Mouse (Mus musculus): ENCODE measurements around the gene Macrod2. TPM values are rescaled to one million over a fixed set of nuclear protein-coding genes. Genes with fewer than 3 reads are reported as not detected.
"Not testable (repeated sequence)": the region's sequence is repeated elsewhere in the genome, so short reads cannot be mapped to it uniquely, and the experiment has no call there.

The Macrod2 gene
- polyA plus RNA-seq, 1 experiment from 2014 or later: 32.9 TPM

DNA sequence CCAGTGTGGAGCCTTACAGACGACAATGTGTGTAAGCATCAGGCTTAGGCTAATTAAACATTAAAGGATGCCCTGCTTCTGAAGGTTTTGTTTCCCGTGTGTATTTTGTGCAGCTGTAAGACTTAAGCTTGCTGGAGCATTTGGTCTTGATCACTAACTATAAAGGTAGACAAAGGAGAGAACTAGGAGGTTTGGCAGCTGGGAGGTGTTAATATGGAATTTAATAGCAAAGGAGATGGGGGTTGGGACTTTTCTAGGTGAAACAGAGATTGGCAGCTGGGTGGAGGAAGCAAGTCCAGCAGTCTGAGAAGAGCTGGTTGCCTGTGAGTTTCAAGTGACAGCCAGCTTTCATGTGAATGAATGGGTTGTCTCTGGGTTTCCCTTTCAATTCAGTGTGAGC is 310.2 kb downstream of the Macrod2 start:
- ATAC-seq: no peak
- 32% methylated on average over 2 of the region's 2 CpGs for WGBS
- Histone ChIP-seq H3K4me2 (ENCODE audit: low read depth, low read length) (no peak overlapping the region), H3K27me3 (replicated peaks; ENCODE audit: control insufficient read depth, insufficient read depth, low read length) (no peaks in the 10 kb centered on the region), H3K27ac (ENCODE audit: low read length) (no peak overlapping the region), H3K9me3 (ENCODE audit: control insufficient read depth, low read length) (no peaks in the 10 kb centered on the region), H3K4me3 (ENCODE audit: low read length) (no peak overlapping the region), H3K36me3 (ENCODE audit: control insufficient read depth, insufficient read depth, low read length) (no peaks in the 10 kb centered on the region), H3K9ac (ENCODE audit: low read depth, low read length) (no peak overlapping the region), H3K4me1 (ENCODE audit: control insufficient read depth, insufficient read depth, low read length) (no peaks in the 10 kb centered on the region)

DNA sequence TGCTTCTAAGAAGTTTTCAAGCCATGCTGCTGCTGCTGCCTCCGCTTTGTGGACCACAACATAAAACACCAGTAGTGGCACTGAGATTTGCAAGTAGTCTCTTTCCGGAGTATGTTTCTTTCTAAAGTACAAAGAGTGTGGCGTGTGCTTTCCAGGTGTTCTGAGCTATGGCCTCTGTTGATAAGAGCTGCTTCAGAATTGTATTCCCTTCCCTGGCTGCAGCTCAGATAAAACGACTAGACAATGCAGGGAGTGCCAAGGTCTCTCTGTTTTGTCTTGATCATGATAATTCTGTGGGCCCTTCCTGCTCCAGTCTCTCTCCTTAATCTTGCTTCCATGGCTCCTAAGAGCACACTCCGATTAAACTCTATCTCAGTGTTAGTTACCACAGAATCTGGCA is 312.4 kb downstream of the Macrod2 start:
- 59% methylated on average over 5 of the region's 5 CpGs for WGBS
- Histone ChIP-seq H3K27ac (ENCODE audit: low read length) (no peak overlapping the region), H3K4me1 (ENCODE audit: control insufficient read depth, insufficient read depth, low read length) (no peaks in the 10 kb centered on the region), H3K4me3 (ENCODE audit: low read length) (no peak overlapping the region), H3K36me3 (ENCODE audit: control insufficient read depth, insufficient read depth, low read length) (no peaks in the 10 kb centered on the region), H3K27me3 (replicated peaks; ENCODE audit: control insufficient read depth, insufficient read depth, low read length) (no peaks in the 10 kb centered on the region), H3K9me3 (ENCODE audit: control insufficient read depth, low read length) (no peaks in the 10 kb centered on the region), H3K4me2 (ENCODE audit: low read depth, low read length) (no peak overlapping the region), H3K9ac (ENCODE audit: low read depth, low read length) (no peak overlapping the region)
- ATAC-seq: peak; percentile 91

DNA sequence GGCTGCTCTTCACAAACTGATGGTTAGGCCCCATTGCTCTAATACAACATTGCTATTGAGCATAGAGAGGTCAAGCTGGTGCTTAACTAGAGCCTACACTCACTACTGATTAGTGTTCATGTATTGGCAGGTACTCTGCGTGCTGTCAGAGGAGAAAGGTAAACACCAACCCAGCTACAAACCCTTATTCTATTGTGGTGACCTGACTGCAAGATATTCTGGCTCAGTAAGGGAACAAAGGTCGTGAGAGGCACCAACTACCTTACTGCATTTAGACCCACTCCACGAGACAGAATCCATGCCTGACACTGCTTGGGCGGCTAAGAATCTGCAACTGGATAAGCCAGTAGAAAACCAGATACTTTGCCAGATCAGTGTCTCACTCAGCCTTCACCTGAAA is 320.7 kb downstream of the Macrod2 start:
- Histone ChIP-seq H3K9ac (ENCODE audit: low read depth, low read length) (no peak overlapping the region), H3K4me3 (ENCODE audit: low read length) (no peak overlapping the region), H3K9me3 (ENCODE audit: control insufficient read depth, low read length) (no peaks in the 10 kb centered on the region), H3K27ac (ENCODE audit: low read length) (no peak overlapping the region), H3K4me2 (ENCODE audit: low read depth, low read length) (no peak overlapping the region), H3K36me3 (ENCODE audit: control insufficient read depth, insufficient read depth, low read length) (no peaks in the 10 kb centered on the region), H3K27me3 (replicated peaks; ENCODE audit: control insufficient read depth, insufficient read depth, low read length) (no peaks in the 10 kb centered on the region), H3K4me1 (ENCODE audit: control insufficient read depth, insufficient read depth, low read length) (no peaks in the 10 kb centered on the region)
- WGBS: 66% methylated on average over 4 of the region's 4 CpGs
- ATAC-seq: peak; percentile 94

DNA sequence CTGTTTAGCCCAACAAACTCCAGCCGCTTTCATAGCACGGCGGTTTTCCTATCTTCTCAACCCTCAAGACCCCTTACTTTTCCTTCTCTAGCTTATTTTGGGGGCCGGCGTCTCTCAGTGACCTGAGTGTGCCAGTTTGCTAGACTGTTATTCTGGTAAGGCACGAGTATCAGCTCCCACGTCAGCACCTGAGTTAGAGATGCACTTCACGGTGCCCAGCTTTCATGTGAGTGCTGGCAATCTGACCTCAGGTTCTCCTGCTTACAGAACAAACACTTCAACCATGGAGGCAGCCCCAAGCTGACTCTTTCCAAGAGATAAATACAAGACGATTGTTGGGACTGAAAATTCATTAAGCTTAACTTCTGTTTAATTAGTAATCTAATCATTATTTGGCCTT is 322.3 kb downstream of the Macrod2 start:
- no peak overlapping the region for H3K4me2 ChIP-seq (ENCODE audit: low read depth, low read length)
- H3K9me3 ChIP-seq (ENCODE audit: control insufficient read depth, low read length): no peaks in the 10 kb centered on the region
- H3K9ac ChIP-seq (ENCODE audit: low read depth, low read length): no peak overlapping the region
- no peak overlapping the region for H3K27ac ChIP-seq (ENCODE audit: low read length)
- 75% methylated on average over 9 of the region's 9 CpGs for WGBS
- no peaks in the 10 kb centered on the region for H3K36me3 ChIP-seq (ENCODE audit: control insufficient read depth, insufficient read depth, low read length)
- no peaks in the 10 kb centered on the region for H3K27me3 ChIP-seq (replicated peaks; ENCODE audit: control insufficient read depth, insufficient read depth, low read length)
- ATAC-seq: no peak
- H3K4me3 ChIP-seq (ENCODE audit: low read length): no peak overlapping the region
- no peaks in the 10 kb centered on the region for H3K4me1 ChIP-seq (ENCODE audit: control insufficient read depth, insufficient read depth, low read length)

GRCm38 (mm10) chr2:140732616-140733183 is 337.6 kb downstream of the Macrod2 start:
- H3K27ac ChIP-seq (ENCODE audit: low read length): no peak overlapping the region
- no peaks in the 10 kb centered on the region for H3K9me3 ChIP-seq (ENCODE audit: control insufficient read depth, low read length)
- H3K36me3 ChIP-seq (ENCODE audit: control insufficient read depth, insufficient read depth, low read length): no peaks in the 10 kb centered on the region
- no peak overlapping the region for H3K4me3 ChIP-seq (ENCODE audit: low read length)
- no peak overlapping the region for H3K4me2 ChIP-seq (ENCODE audit: low read depth, low read length)
- no peaks in the 10 kb centered on the region for H3K4me1 ChIP-seq (ENCODE audit: control insufficient read depth, insufficient read depth, low read length)
- no peaks in the 10 kb centered on the region for H3K27me3 ChIP-seq (replicated peaks; ENCODE audit: control insufficient read depth, insufficient read depth, low read length)
- no peak overlapping the region for H3K9ac ChIP-seq (ENCODE audit: low read depth, low read length)
- ATAC-seq: peak; percentile 67
- WGBS: 37% methylated on average over 6 of the region's 6 CpGs

GRCm38 (mm10) chr2:140740511-140740910 is 345.4 kb downstream of the Macrod2 start:
- Histone ChIP-seq H3K4me3 (ENCODE audit: low read length) (no peak overlapping the region), H3K9me3 (ENCODE audit: control insufficient read depth, low read length) (no peaks in the 10 kb centered on the region), H3K27me3 (replicated peaks; ENCODE audit: control insufficient read depth, insufficient read depth, low read length) (no peaks in the 10 kb centered on the region), H3K9ac (ENCODE audit: low read depth, low read length) (no peak overlapping the region), H3K27ac (ENCODE audit: low read length) (no peak overlapping the region), H3K4me1 (ENCODE audit: control insufficient read depth, insufficient read depth, low read length) (no peaks in the 10 kb centered on the region), H3K4me2 (ENCODE audit: low read depth, low read length) (no peak overlapping the region), H3K36me3 (ENCODE audit: control insufficient read depth, insufficient read depth, low read length) (no peaks in the 10 kb centered on the region)
- WGBS: 90% methylated on average over 5 of the region's 5 CpGs
- no peak for ATAC-seq

- H3K4me3 ChIP-seq (ENCODE audit: low read length); H3K9ac ChIP-seq (ENCODE audit: low read depth, low read length); H3K4me2 ChIP-seq (ENCODE audit: low read depth, low read length); H3K27ac ChIP-seq (ENCODE audit: low read length); H3K36me3 ChIP-seq (ENCODE audit: control insufficient read depth, insufficient read depth, low read length); H3K9me3 ChIP-seq (ENCODE audit: control insufficient read depth, low read length); ATAC-seq; H3K27me3 ChIP-seq (replicated peaks; ENCODE audit: control insufficient read depth, insufficient read depth, low read length); H3K4me1 ChIP-seq (ENCODE audit: control insufficient read depth, insufficient read depth, low read length): not testable (repeated sequence)
- whole genome bisulfite sequencing: 67% methylated on average over 2 of the region's 2 CpGs
Observed at GRCm38 (mm10) chr2:140742954-140743353, 347.8 kb downstream of the Macrod2 start.

GRCm38 (mm10) chr2:140758881-140759280 is 363.8 kb downstream of the Macrod2 start:
- no peak overlapping the region for H3K4me2 ChIP-seq (ENCODE audit: low read depth, low read length)
- H3K4me1 ChIP-seq (ENCODE audit: control insufficient read depth, insufficient read depth, low read length): peaks cover 9% of the 10 kb centered on the region; the same call in 1 of the 2 replicates
- no peak overlapping the region for H3K9ac ChIP-seq (ENCODE audit: low read depth, low read length)
- no peak for ATAC-seq
- H3K27me3 ChIP-seq (replicated peaks; ENCODE audit: control insufficient read depth, insufficient read depth, low read length): no peaks in the 10 kb centered on the region
- H3K9me3 ChIP-seq (ENCODE audit: control insufficient read depth, low read length): no peaks in the 10 kb centered on the region
- H3K27ac ChIP-seq (ENCODE audit: low read length): no peak overlapping the region
- H3K36me3 ChIP-seq (ENCODE audit: control insufficient read depth, insufficient read depth, low read length): no peaks in the 10 kb centered on the region
- WGBS: 86% methylated on average over 2 of the region's 2 CpGs
- H3K4me3 ChIP-seq (ENCODE audit: low read length): no peak overlapping the region

DNA sequence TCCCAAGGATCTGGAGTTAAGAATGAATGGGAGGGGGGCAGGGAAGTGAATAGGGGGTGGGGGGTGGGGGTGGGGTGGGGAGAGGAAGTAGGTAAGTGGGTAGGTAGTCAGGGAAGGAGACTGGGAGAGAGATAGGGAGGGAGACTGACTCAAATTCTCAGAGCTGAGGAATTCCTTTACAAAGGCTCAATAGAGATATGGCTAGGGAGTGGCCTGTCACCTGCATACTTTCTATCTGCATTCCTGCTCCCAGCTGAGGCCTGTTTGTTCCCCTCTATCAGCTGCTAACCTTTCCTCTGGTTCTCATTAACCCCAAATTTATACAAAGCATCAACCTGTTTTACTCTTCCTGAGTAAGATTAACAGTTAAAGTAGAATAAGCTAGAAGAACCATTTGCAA is 364.6 kb downstream of the Macrod2 start:
- Histone ChIP-seq H3K4me2 (ENCODE audit: low read depth, low read length) (no peak overlapping the region), H3K9me3 (ENCODE audit: control insufficient read depth, low read length) (no peaks in the 10 kb centered on the region), H3K27ac (ENCODE audit: low read length) (no peak overlapping the region), H3K36me3 (ENCODE audit: control insufficient read depth, insufficient read depth, low read length) (no peaks in the 10 kb centered on the region), H3K4me1 (ENCODE audit: control insufficient read depth, insufficient read depth, low read length) (peaks cover 9% of the 10 kb centered on the region; the same call in 1 of the 2 replicates), H3K9ac (ENCODE audit: low read depth, low read length) (no peak overlapping the region), H3K27me3 (replicated peaks; ENCODE audit: control insufficient read depth, insufficient read depth, low read length) (no peaks in the 10 kb centered on the region), H3K4me3 (ENCODE audit: low read length) (no peak overlapping the region)
- ATAC-seq: peak; percentile 56

GRCm38 (mm10) chr2:140760137-140760536 is 365.0 kb downstream of the Macrod2 start:
- H3K4me1 ChIP-seq (ENCODE audit: control insufficient read depth, insufficient read depth, low read length): peaks cover 9% of the 10 kb centered on the region; the same call in 1 of the 2 replicates
- no peaks in the 10 kb centered on the region for H3K9me3 ChIP-seq (ENCODE audit: control insufficient read depth, low read length)
- no peaks in the 10 kb centered on the region for H3K36me3 ChIP-seq (ENCODE audit: control insufficient read depth, insufficient read depth, low read length)
- no peak overlapping the region for H3K27ac ChIP-seq (ENCODE audit: low read length)
- H3K4me2 ChIP-seq (ENCODE audit: low read depth, low read length): no peak overlapping the region
- no peak overlapping the region for H3K9ac ChIP-seq (ENCODE audit: low read depth, low read length)
- H3K4me3 ChIP-seq (ENCODE audit: low read length): no peak overlapping the region
- ATAC-seq: no peak
- H3K27me3 ChIP-seq (replicated peaks; ENCODE audit: control insufficient read depth, insufficient read depth, low read length): no peaks in the 10 kb centered on the region
- WGBS: 93% methylated on average over 3 of the region's 3 CpGs

Measured in intestine, embryonic 16.5 days (tissue).